Mouse (Mus musculus): ENCODE data around the gene Vmn1r2.
"Not testable (repeated sequence)": the region's sequence is repeated elsewhere in the genome, so short reads cannot be mapped to it uniquely, and the experiment has no call there.

Vmn1r2 gene

DNA sequence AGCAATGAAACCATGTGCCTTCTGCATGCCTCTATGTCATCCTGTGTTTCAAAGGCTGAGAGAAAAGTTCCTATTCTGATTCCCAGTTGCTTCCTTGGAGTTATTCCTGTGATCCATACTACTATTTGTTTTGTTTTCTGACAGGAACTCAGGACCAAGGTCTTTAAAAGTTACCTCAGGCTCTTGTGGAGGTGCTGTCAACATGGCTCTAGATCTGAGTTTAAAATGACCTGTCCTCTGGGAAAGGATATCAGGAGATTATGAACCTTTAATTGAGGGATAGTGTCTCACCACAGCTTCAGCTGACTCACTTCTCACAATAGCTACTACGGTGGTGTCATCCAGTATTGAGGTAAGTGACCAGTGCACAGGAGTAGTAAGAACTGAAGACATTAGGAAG, at the start of gene Vmn1r2:
Vmn1r2 (plus strand) TSS at position 301 of the 400 bp plus-strand sequence.
- DNase-seq: not testable (repeated sequence)

GRCm38 (mm10) chr4:3147926-3148325, 19.2 kb upstream of the Vmn1r2 start:
- DNase-seq: not testable (repeated sequence)

- not testable (repeated sequence) for DNase-seq
Measured at GRCm38 (mm10) chr4:3153320-3153719, 13.8 kb upstream of the Vmn1r2 start.

DNA sequence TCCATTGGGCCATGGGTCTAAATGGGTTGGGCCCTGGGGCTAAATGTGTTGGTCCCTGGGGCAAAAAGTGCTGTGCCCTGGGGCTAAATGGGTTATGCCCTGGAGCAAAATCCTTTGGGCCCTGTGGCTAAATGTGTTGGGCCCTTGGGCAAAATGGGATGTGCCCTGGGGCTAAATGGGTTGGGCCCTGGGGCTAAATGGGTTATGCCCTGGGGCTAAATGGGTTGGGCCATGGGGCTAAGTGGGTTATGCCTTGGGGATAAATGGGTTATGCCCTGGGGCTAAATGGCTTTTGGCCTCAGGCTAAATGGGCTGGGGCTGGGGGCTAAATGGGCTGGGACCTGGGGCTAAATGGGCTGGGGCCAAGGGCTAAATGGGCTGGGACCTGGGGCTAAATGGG, 2.7 kb upstream of the Vmn1r2 start:
- not testable (repeated sequence) for DNase-seq

- no peak for DNase-seq
Measured at GRCm38 (mm10) chr4:3165046-3165445, 2.1 kb upstream of the Vmn1r2 start.

GRCm38 (mm10) chr4:3174586-3174985, 7.5 kb downstream of the Vmn1r2 start:
- not testable (repeated sequence) for DNase-seq

GRCm38 (mm10) chr4:3175756-3176155, 8.6 kb downstream of the Vmn1r2 start:
- not testable (repeated sequence) for DNase-seq

DNA sequence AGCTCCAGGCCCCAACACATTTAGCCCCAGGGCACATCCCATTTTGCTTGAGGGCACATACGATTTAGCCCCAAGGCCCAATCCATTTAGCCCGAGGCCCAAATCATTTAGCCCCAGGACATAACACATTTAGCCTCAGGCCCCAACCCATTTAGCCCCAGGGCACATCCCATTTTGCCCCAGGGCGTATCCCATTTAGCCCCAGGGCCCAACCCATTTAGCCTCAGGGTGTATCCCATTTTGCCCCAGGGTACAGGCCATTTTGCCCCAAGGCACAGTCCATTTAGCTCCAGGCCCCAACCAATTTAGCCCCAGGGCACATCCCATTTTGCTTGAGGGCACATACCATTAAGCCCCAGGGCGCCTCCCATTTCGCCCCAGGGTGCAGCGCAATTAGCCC, 9.1 kb downstream of the Vmn1r2 start:
- not testable (repeated sequence) for DNase-seq

DNA sequence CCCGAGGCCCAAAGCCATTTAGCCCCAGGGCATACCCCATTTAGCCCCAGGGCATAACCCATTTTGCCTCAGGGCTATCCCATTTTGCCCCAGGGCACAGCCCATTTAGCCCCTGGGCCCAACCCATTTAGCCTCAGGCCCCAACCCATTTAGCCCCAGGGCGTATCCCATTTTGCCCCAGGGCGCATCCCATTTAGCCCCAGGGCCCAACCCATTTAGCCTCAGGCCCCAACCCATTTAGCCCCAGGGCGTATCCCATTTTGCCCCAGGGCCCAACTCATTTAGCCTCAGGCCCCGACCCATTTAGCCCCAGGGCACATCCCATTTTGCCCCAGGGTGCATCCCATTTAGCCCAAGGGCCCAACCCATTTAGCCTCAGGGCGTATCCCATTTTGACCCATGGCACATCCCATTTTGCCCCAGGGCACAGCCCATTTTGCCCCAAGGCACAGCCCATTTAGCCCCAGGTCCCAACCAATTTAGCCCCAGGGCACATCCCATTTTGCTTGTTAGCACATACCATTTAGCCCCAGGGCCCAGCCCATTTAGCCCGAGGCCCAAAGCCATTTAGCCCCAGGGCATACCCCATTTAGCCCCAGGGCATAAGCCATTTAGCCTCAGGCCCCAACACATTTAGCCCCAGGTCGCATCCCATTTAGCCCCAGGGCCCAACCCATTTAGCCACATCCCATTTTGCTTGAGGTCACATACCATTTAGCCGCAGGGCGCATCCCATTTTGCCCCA, 9.8 kb downstream of the Vmn1r2 start:
- DNase-seq: not testable (repeated sequence)

DNA sequence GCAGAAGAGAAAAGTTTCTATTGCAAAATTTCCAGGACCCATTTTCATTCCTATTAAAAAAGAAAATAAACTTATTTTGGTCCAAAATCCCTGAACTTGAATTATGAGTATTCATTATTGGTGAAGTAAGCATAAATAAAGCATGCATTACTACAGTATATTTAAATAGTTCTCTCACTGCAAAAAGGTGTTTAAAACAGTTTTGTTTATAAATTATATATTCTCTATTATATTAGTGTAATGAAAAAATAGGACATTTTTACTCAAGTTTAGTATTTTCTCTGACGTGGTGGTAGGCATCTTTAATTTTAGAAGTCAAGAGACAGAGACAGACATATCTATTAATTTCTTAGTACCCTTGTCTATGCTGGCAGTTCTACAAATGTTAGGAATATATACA, 18.1 kb downstream of the Vmn1r2 start, which contains the start of gene Vmn1r3:
Vmn1r3 (minus strand) TSS at position 101 of the 400 bp plus-strand sequence.
- not testable (repeated sequence) for DNase-seq

DNA sequence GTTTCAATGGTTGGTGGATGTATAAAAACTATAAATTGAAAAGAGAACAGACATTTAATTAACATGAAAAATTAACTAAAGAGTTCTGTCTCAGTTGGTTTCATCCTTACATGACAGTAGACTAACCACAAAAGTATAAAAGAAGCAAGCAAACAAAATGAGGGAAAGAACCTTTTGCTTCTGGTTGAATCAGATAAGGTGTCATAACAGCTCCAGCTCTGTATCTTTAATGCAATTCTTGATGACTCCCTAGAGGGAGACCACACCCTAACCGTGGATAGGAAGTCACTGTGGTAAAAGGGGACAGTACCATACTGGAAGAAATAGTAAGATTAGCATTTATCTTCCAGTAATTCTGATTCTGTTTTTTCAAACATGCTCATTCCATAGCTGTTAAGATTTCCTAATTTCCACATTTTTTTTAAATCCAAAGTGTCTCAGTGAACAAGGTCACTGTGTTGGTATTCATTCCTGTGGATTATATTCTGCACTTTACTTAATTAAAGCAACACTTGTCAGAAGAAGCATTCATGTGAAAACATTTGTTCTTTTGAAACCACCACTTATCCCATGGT, 42.6 kb downstream of the Vmn1r2 start:
- not testable (repeated sequence) for DNase-seq

- not testable (repeated sequence) for DNase-seq
Measured at GRCm38 (mm10) chr4:3213349-3213748, 46.2 kb downstream of the Vmn1r2 start.

GRCm38 (mm10) chr4:3216382-3216781, 49.3 kb downstream of the Vmn1r2 start:
- not testable (repeated sequence) for DNase-seq

Data from lung, adult 18-20 months (tissue).